Mouse (Mus musculus) lung, postnatal 0 days (tissue): ENCODE results near the gene Cacnb2.

Source experiments
- CTCF ChIP-seq: IDR thresholded peaks from 2 replicates; pipeline ENCODE4 v1.5.1; 2016; ENCODE audit warnings: antibody characterized with exemption, mild to moderate bottlenecking
- EP300 ChIP-seq: IDR thresholded peaks from 2 replicates; pipeline ENCODE4 v1.6.1; 2016; ENCODE audit warnings: antibody characterized with exemption, mild to moderate bottlenecking, control low read depth

- TF ChIP-seq CTCF (no peak), EP300 (no peak)
Measured at GRCm38 (mm10) chr2:14639877-14640276, 37.0 kb downstream of the Cacnb2 start.
